In the genomic region with DNA sequence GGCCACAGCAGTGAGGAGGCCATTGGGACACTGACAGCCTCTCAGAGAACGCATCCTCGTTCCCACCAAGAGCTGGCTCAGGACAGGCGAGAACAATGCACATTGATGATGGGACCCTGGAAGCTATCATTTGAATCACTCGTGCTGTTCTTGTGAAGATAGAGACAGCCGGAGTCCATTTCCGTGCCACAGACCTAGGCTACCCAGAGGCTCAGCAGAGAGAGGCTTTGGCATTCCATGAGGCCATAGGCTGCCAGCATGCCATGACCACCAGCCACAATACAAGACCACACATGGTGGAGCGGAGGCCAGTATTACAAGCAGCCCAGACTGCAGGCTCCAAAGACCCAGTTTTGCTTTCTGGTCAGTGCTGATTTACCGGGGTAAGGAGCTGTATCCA, we compare ENCODE assay signal across 25 mouse cellular contexts. TPM values are rescaled to one million over a fixed set of nuclear protein-coding genes. Genes with fewer than 3 reads are reported as not detected.
A peak's percentile ranks its signal among the peaks of the same experiment; 100 is the strongest.
DNase-seq lines count a peak whose midpoint lies in the region; ATAC-seq lines count a peak whose summit lies in the region.
"Had no signal": no experiment of that assay in that cellular context is flagged by ENCODE, and none has a peak within 500 bp of the region (broad histone marks: within the 10 kb centered on the region; RNA-seq: fewer than 3 reads in every experiment).

No protein-coding gene starts in this region.

- WGBS in hindbrain, embryonic 16.5 days: 52% methylated on average over 8 of the region's 8 CpGs
- WGBS in hindbrain, embryonic 12.5 days: 54% methylated on average over 8 of the region's 8 CpGs
- 84% methylated on average over 8 of the region's 8 CpGs for WGBS in midbrain, embryonic 11.5 days
- 75% methylated on average over 8 of the region's 8 CpGs for WGBS in midbrain, embryonic 14.5 days
- WGBS in forebrain, embryonic 11.5 days: 86% methylated on average over 8 of the region's 8 CpGs

- 0 out of 2 replicates have a peak, but pooled peaks have one; percentile 48 for ATAC-seq in hindbrain, embryonic 16.5 days
- ATAC-seq in hindbrain, embryonic 12.5 days (ENCODE audit: low FRiP score): no peak
- ATAC-seq in midbrain, embryonic 11.5 days (ENCODE audit: low FRiP score): no peak
- no peak for ATAC-seq in midbrain, embryonic 14.5 days (ENCODE audit: low FRiP score, low TSS enrichment)
- no peak for ATAC-seq in forebrain, embryonic 11.5 days (replicated peaks; ENCODE audit: low FRiP score)
- ATAC-seq: activated CD4-positive, CD25-positive, alpha-beta regulatory T cell, adult 4 months; CD4-positive, CD25-positive, alpha-beta regulatory T cell, adult 4 months; forebrain, embryonic 14.5 days; Patski had no signal

- H3K27me3 ChIP-seq in hindbrain, embryonic 16.5 days (replicated peaks; ENCODE audit: control insufficient read depth, insufficient read depth, low read length): no peaks in the 10 kb centered on the region; the same call in 1 of the 2 replicates
- H3K27me3 ChIP-seq in hindbrain, embryonic 12.5 days: no peaks in the 10 kb centered on the region
- no peaks in the 10 kb centered on the region for H3K27me3 ChIP-seq in midbrain, embryonic 11.5 days (ENCODE audit: control insufficient read depth, insufficient read depth, low read length)
- no peaks in the 10 kb centered on the region for H3K27me3 ChIP-seq in midbrain, embryonic 14.5 days (ENCODE audit: control insufficient read depth, insufficient read depth, low read length)
- no peaks in the 10 kb centered on the region for H3K27me3 ChIP-seq in forebrain, embryonic 11.5 days (ENCODE audit: control insufficient read depth, insufficient read depth, low read length)
- H3K27me3 ChIP-seq: CH12.LX; embryonic facial prominence, embryonic 12.5 days; forebrain, embryonic 12.5 days; Patski had no signal

- no peaks in the 10 kb centered on the region for H3K4me1 ChIP-seq in hindbrain, embryonic 16.5 days (ENCODE audit: control insufficient read depth, insufficient read depth, low read depth, low read length)
- no peaks in the 10 kb centered on the region for H3K4me1 ChIP-seq in hindbrain, embryonic 12.5 days
- H3K4me1 ChIP-seq in midbrain, embryonic 11.5 days (ENCODE audit: control insufficient read depth, insufficient read depth, low read length): no peaks in the 10 kb centered on the region
- no peaks in the 10 kb centered on the region for H3K4me1 ChIP-seq in midbrain, embryonic 14.5 days (ENCODE audit: control insufficient read depth, insufficient read depth, low read length)
- no peaks in the 10 kb centered on the region for H3K4me1 ChIP-seq in forebrain, embryonic 11.5 days (replicated peaks; ENCODE audit: control insufficient read depth, insufficient read depth, low read length)
- H3K4me1 ChIP-seq: embryonic facial prominence, embryonic 10.5 days; forebrain, embryonic 12.5 days had no signal

- H3K27ac ChIP-seq in hindbrain, embryonic 16.5 days (ENCODE audit: low read depth, low read length): no peak overlapping the region
- no peak overlapping the region for H3K27ac ChIP-seq in hindbrain, embryonic 12.5 days
- H3K27ac ChIP-seq in midbrain, embryonic 11.5 days (ENCODE audit: low read depth, low read length): no peak overlapping the region
- no peak overlapping the region for H3K27ac ChIP-seq in midbrain, embryonic 14.5 days (replicated peaks; ENCODE audit: low read depth, low read length)
- H3K27ac ChIP-seq in forebrain, embryonic 11.5 days (ENCODE audit: low read depth, low read length): no peak overlapping the region
- H3K27ac ChIP-seq: embryonic facial prominence, embryonic 10.5 days; embryonic facial prominence, embryonic 12.5 days; forebrain, embryonic 12.5 days had no signal

- intact Hi-C loops in heart, postnatal 10 days (cut with DNase I): no loop called here

- no peak overlapping the region for H3K4me3 ChIP-seq in hindbrain, embryonic 16.5 days (ENCODE audit: low read length)
- no peak overlapping the region for H3K4me3 ChIP-seq in hindbrain, embryonic 12.5 days
- no peak overlapping the region for H3K4me3 ChIP-seq in midbrain, embryonic 11.5 days (ENCODE audit: low read depth, low read length)
- H3K4me3 ChIP-seq in midbrain, embryonic 14.5 days (replicated peaks; ENCODE audit: low read depth, low read length): no peak overlapping the region
- no peak overlapping the region for H3K4me3 ChIP-seq in forebrain, embryonic 11.5 days (ENCODE audit: low read depth, low read length)
- H3K4me3 ChIP-seq: embryonic facial prominence, embryonic 10.5 days; embryonic facial prominence, embryonic 12.5 days; forebrain, embryonic 12.5 days had no signal

- peak; percentile 81 for DNase-seq in heart, adult 11 months
- DNase-seq in heart, postnatal 10 days: no peak
- DNase-seq in midbrain, embryonic 11.5 days (ENCODE audit: low spot score, missing footprints): peak; percentile 81
- DNase-seq in midbrain, embryonic 14.5 days: no peak
- DNase-seq in forebrain, embryonic 11.5 days (ENCODE audit: low spot score): no peak
- DNase-seq: adrenal gland, adult 8-10 months; adrenal gland, postnatal 14 days; adrenal gland, postnatal 36 days; B cell, adult 2 months; cerebellum, adult 11-12 months; cerebellum, adult 2 months; cerebellum, adult 9-10 months; cerebellum, postnatal 10 days; cerebellum, postnatal 25 days had no signal

- H3K9me3 ChIP-seq in hindbrain, embryonic 16.5 days (ENCODE audit: control insufficient read depth, low read length): no peaks in the 10 kb centered on the region
- no peaks in the 10 kb centered on the region for H3K9me3 ChIP-seq in hindbrain, embryonic 12.5 days (replicated peaks)
- H3K9me3 ChIP-seq in midbrain, embryonic 11.5 days (ENCODE audit: control insufficient read depth, low read length): no peaks in the 10 kb centered on the region
- H3K9me3 ChIP-seq in midbrain, embryonic 14.5 days (ENCODE audit: control insufficient read depth, low read length): no peaks in the 10 kb centered on the region
- H3K9me3 ChIP-seq in forebrain, embryonic 11.5 days (ENCODE audit: control insufficient read depth, low read length): no peaks in the 10 kb centered on the region
- H3K9me3 ChIP-seq: embryonic facial prominence, embryonic 10.5 days; embryonic facial prominence, embryonic 12.5 days; forebrain, embryonic 12.5 days had no signal

- no peak overlapping the region for H3K9ac ChIP-seq in hindbrain, embryonic 16.5 days (ENCODE audit: low read depth, low read length)
- H3K9ac ChIP-seq in hindbrain, embryonic 12.5 days: no peak overlapping the region
- no peak overlapping the region for H3K9ac ChIP-seq in midbrain, embryonic 11.5 days (ENCODE audit: low read length)
- H3K9ac ChIP-seq in midbrain, embryonic 14.5 days (replicated peaks; ENCODE audit: low read length): no peak overlapping the region
- H3K9ac ChIP-seq in forebrain, embryonic 11.5 days (ENCODE audit: low read length): no peak overlapping the region
- H3K9ac ChIP-seq: embryonic facial prominence, embryonic 12.5 days; forebrain, embryonic 12.5 days had no signal

- no peak overlapping the region for H3K4me2 ChIP-seq in hindbrain, embryonic 16.5 days (ENCODE audit: low read length)
- H3K4me2 ChIP-seq in hindbrain, embryonic 12.5 days (replicated peaks): no peak overlapping the region
- no peak overlapping the region for H3K4me2 ChIP-seq in midbrain, embryonic 11.5 days
- no peak overlapping the region for H3K4me2 ChIP-seq in midbrain, embryonic 14.5 days (ENCODE audit: low read length)
- no peak overlapping the region for H3K4me2 ChIP-seq in forebrain, embryonic 11.5 days (ENCODE audit: low read depth, low read length, severe bottlenecking)
- H3K4me2 ChIP-seq: embryonic facial prominence, embryonic 12.5 days; forebrain, embryonic 12.5 days had no signal

- no peaks in the 10 kb centered on the region for H3K36me3 ChIP-seq in hindbrain, embryonic 16.5 days (ENCODE audit: control insufficient read depth, insufficient read depth, low read length)
- H3K36me3 ChIP-seq in hindbrain, embryonic 12.5 days: no peaks in the 10 kb centered on the region
- H3K36me3 ChIP-seq in midbrain, embryonic 11.5 days (ENCODE audit: control insufficient read depth, insufficient read depth, low read length): no peaks in the 10 kb centered on the region
- H3K36me3 ChIP-seq in midbrain, embryonic 14.5 days (ENCODE audit: control insufficient read depth, insufficient read depth, low read length): no peaks in the 10 kb centered on the region
- H3K36me3 ChIP-seq in forebrain, embryonic 11.5 days (ENCODE audit: control insufficient read depth, insufficient read depth, low read length): no peaks in the 10 kb centered on the region
- H3K36me3 ChIP-seq: embryonic facial prominence, embryonic 10.5 days; embryonic facial prominence, embryonic 12.5 days; forebrain, embryonic 12.5 days; G1E had no signal

RNA-seq across cellular contexts. Expression of gene Sod3, which starts 19.2 kb away (rescaled TPM):
- total RNA-seq in heart, postnatal 10 days (2021): 10 to 100 TPM in 1 of 2 experiments, 1 to 10 TPM in 1; 8.6 to 13.0 TPM
- 4.3 and 5.6 TPM in 2 replicates for polyA plus RNA-seq in hindbrain, embryonic 16.5 days (2015; fragmentation: Nextera tagmentation; extraction: Ambion mirVana)
- 0.46 and 0.70 TPM in 2 replicates for polyA plus RNA-seq in hindbrain, embryonic 12.5 days (2016; fragmentation: Nextera tagmentation; extraction: Ambion mirVana)
- polyA plus RNA-seq in midbrain, embryonic 11.5 days (2014; fragmentation: Nextera tagmentation; extraction: Ambion mirVana): 0.74 and 0.75 TPM in 2 replicates
- 0.77 and 1.4 TPM in 2 replicates for polyA plus RNA-seq in midbrain, embryonic 14.5 days (2014; fragmentation: Nextera tagmentation; extraction: Ambion mirVana)
- 0.20 and 0.39 TPM in 2 replicates for polyA plus RNA-seq in forebrain, embryonic 11.5 days (2014; fragmentation: Nextera tagmentation; extraction: Ambion mirVana)
- total RNA-seq: CH12.LX had no signal
- polyA plus RNA-seq: CD4-positive, CD25-positive, alpha-beta regulatory T cell, adult 4 months; G1E had no signal

Comparison
In these comparisons a context has a peak if more than half of its experiments do, and no peak if none do; other contexts are left out.
1. DNase-seq: peak in heart, adult 11 months (single experiment) and midbrain, embryonic 11.5 days (single experiment); none in heart, postnatal 10 days (0 of 2), midbrain, embryonic 14.5 days (single experiment) and forebrain, embryonic 11.5 days (single experiment).